Mouse (Mus musculus) thymus, postnatal 25 days (tissue): ENCODE measurements around the gene 4930467E23Rik.
"Not testable (repeated sequence)": the region's sequence is repeated elsewhere in the genome, so short reads cannot be mapped to it uniquely, and the experiment has no call there.

Source experiments
- DNase-seq: peaks from one replicate; pipeline ENCODE4 v3.0.0; 2022

The 4930467E23Rik gene

DNA sequence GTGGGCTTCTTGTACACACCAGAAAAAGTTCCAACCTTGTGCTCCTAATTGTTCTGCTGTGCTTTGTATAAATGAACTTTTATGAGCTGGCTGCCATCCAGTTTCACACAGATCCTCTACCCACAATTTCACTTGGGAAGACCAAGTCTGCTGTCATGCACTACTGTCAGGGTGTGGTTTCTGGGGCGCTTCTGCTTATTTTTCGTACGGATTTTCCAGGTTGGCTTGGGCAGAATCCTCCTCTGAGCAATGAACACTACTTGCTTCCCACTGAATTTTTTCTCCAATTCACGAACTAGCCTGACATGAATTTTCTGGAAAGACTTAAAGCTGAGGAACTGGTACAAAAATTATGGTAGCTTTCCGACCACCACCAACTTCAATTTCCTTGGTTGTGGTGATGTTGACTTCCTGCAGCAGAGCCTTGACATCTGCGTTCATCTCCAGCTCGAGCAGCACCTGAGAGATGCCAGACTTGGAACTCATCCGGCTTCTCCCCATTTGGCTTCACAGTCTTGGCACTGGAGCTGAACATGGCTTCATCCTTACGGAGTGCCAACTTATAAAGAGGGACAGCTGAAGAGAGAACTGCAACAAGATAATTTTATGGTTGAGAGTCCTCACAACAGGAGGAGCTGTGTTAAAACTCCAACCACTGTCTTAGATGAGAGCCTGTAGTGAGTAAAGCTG, 18.1 kb upstream of the 4930467E23Rik start:
- DNase-seq, result not testable (repeated sequence)

GRCm38 (mm10) chr8:19712227-19712750, 17.1 kb upstream of the 4930467E23Rik start:
- DNase-seq, result not testable (repeated sequence)

GRCm38 (mm10) chr8:19712816-19713215, 16.6 kb upstream of the 4930467E23Rik start:
- not testable (repeated sequence) for DNase-seq

DNA sequence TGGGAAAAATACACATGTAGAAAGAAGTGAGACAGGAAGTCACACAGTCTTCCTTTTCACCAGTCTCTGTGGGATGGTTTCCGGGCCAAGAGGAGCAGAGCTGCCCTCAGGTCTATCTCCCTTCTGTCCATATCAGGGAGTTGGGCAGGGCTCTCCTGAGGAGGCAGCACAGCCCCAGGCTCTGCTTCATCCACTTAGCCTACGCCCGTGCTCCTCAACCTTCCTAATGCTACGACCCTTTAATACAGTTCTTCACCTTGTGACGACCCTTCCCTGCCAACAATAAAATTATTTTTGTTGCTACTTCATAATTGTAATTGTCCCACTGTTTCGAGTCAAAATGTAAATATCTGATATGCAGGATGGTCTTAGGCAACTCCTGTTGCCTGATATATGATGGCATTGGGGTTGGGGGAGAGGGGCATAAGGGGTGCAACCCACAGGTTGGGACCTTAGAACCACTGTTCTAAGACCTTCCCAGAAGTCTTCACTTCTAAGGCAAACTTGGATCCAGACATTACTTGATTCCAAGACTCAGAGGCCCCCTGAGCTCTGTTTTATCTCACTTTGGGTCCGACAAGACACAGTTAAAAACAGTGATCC, 16.0 kb upstream of the 4930467E23Rik start:
- DNase-seq, result not testable (repeated sequence)

- not testable (repeated sequence) for DNase-seq
Observed at GRCm38 (mm10) chr8:19714426-19714825, 14.9 kb upstream of the 4930467E23Rik start.

DNA sequence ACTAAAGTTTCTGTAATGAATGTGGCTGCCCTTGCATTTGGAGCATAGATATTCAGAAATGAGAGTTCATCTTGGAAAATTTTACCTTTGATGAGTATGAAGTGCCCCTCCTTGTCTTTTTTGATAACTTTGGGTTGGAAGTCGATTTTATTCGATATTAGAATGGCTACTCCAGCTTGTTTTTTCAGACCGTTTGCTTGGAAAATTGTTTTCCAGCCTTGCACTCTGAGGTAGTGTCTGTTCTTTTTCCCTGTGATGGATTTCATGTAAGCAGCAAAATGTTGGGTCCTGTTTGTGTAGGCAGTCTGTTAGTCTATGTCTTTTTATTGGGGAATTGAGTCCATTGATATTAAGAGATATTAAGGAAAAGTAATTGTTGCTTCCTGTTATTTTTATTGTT, 14.1 kb upstream of the 4930467E23Rik start:
- not testable (repeated sequence) for DNase-seq

DNA sequence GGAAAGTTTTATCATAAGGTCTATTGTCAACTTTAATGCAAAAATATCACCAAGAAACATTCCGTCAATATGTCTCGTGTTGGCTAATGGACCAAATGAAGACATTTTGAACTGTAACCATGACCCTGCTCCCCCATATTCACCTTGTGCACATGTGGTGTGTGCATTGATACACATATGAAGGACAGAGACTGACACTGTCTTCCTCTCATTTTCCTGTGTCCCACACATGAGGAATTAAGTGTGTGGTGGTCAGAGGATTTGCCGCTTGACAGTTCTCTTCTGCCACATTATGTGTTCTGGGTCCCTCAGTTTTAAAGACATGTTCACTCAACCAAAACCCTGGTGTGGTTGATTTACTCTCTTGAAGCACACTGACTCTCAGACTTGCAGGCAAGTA, 11.5 kb upstream of the 4930467E23Rik start:
- peak; percentile 30 for DNase-seq

- DNase-seq, result not testable (repeated sequence)
Observed at GRCm38 (mm10) chr8:19719513-19719912, 9.9 kb upstream of the 4930467E23Rik start.

DNA sequence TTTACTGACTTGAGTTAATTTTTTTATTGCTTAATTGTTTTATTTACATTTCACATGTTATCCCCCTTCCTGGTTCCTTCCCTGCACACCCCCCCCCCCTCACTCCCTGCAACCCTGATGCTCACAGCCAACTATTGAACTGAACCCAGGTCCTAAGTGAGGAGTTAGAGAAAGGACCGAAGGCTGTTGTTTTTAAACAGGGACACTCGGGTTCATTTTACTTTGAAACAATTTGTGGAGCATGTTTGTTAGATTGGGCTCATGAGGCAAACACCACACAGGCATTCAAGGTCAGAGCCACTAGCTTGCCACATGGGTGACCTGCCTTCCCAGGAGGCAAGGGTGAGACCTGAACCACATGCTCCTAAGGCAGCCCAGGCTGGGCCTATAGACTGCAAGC, 4.5 kb upstream of the 4930467E23Rik start:
- DNase-seq, result not testable (repeated sequence)

DNA sequence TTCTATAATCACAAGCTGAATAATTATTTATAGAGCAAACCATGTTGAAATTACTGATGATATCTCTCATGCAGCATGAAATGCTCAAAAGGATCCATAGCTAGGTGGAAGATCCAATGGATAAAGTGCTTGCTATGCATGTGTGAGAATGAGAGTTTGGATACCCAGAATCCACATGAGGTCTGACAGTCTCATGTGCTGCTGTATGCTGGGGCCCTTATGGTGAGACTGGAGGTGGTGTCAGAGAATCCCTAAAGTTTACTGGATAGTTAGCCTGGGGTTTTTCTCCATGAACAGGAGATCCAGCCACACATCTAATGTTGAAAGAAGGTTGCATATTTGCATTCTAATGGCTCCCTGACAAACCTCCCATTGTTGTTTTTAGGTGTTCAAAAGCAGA, 22.4 kb downstream of the 4930467E23Rik start:
- DNase-seq, result not testable (repeated sequence)

GRCm38 (mm10) chr8:19754178-19754577, 24.8 kb downstream of the 4930467E23Rik start:
- DNase-seq, result not testable (repeated sequence)

- DNase-seq, result not testable (repeated sequence)
Observed at GRCm38 (mm10) chr8:19754961-19755360, 25.6 kb downstream of the 4930467E23Rik start.

GRCm38 (mm10) chr8:19761660-19762059, 32.3 kb downstream of the 4930467E23Rik start:
- not testable (repeated sequence) for DNase-seq

DNA sequence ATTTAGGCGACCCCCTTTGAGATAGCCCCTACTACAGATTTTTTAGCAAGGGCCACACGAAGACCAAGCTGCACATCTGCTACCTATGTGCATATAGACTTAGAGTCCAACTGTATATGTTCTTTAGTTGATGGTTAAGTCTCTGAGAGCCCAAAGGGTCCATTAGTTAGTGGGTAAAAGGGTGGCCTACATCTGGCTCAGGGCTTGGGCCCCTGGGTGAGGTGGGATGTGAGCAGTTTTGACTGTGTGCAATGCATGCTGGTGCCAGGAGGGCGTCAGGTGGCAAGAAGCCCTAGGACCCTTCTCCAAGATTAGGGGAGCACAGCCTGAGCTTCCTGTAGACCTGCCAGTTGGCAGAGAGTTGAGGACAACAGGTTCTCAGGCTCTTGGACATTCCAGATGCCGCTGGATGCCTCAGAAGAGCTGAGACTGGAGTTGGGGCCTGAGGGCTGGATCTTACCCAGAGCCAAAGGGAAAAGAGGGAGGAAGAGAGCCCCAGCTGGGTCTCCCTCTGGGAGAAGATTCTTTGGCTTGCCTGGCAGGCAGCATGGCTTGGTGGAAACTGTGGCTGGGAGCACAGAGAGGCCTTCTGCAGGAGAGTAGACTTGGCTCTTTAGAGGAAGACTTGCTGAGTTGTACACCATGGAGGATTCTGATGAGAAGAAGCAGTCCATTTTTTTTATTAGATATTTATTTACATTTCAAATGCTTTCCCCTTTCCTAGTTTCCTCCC, 33.6 kb downstream of the 4930467E23Rik start:
- not testable (repeated sequence) for DNase-seq

DNA sequence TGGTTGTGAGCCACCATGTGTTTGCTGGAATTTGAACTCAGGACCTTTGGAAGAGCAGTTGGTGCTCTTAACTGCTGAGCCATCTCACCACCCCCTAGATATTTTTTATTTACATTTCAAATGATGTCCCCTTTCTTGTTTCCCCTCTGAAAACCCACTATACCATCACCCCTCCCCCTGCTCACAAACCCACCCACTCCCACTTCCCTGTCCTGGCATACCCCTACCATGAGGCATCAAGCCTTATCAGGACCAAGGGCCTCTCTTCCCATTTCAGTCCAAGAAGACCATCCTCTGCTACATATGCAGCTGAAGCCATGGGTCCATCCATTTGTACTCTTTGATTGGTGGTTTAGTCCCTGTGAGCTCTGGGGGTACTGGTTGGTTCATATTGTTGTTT, 36.2 kb downstream of the 4930467E23Rik start:
- DNase-seq, result not testable (repeated sequence)

DNA sequence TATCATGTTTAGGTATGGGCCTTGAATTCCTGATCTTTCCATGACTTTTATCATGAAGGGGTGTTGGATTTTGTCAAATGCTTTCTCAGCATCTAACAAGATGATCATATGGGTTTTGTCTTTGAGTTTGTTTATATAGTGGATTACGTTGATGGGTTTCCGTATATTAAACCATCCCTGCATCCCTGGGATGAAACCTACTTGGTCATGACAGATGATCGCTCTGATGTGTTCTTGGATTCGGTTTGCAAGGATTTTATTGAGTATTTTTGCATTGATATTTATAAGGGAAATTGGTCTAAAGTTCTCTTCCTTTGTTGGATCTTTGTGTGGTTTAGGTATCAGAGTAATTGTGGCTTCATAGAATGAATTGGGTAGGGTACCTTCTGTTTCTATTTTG, 44.1 kb downstream of the 4930467E23Rik start:
- not testable (repeated sequence) for DNase-seq

DNA sequence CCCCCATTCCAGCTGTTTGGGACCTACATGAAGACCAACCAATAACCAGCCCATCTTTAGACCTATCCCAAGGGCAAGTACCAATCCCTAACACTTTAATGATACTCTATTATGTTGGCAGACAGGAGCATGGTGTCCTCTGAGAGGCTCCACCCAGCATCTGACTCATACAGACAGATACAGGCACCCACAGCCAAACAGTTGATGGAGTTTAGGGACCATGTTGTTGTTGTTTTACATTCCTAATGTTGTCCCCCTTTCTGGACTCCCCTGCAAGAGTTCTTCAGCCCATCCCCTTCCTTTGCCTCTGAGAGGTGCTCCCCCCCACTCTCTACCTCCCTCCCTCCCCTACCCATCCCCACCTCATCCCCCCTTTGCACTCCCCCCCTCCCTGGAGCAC, 46.9 kb downstream of the 4930467E23Rik start:
- not testable (repeated sequence) for DNase-seq

GRCm38 (mm10) chr8:19777500-19777899, 48.1 kb downstream of the 4930467E23Rik start:
- DNase-seq, result not testable (repeated sequence)

DNA sequence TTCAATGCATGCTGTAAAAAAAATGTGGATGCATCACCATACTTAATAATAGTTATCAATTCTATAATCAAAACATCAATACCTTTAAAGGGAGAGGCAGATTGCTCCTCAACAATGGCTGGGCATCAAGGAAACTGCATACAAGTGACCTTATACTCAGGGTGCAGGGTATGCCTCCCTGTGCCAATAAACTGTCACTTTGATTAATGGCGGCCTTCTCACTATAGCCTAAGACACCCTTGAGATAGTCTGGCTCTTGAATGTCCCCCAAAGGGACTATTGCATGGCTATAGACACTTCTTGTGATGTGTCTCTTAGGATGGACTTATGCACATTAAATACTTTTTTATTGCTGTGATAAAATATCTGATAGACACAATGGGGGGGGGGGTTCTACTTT, 48.8 kb downstream of the 4930467E23Rik start:
- not testable (repeated sequence) for DNase-seq

DNA sequence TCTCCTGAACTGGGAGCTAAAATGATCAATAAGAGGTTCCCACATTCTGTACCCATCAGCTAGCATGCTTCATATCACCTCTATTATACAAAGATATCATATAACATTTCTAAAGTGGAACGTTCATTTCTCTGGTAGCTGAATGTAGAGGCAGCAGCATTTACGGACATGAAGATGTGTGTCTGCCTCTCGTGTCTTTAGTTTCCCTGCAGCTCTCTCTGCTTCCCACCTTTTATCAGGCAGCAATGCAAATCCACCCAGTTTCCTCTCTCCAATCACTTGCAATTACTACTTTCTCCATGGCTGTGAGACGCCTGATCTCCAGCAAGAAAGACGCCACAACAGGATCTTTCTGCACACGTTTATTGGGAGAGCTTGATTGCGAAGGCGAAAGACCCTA, 49.5 kb downstream of the 4930467E23Rik start:
- DNase-seq, result not testable (repeated sequence)

- DNase-seq, result not testable (repeated sequence)
Observed at GRCm38 (mm10) chr8:19780212-19780611, 50.8 kb downstream of the 4930467E23Rik start.

GRCm38 (mm10) chr8:19780658-19781057, 51.3 kb downstream of the 4930467E23Rik start:
- DNase-seq, result not testable (repeated sequence)
